Mouse (Mus musculus) E14TG2a.4 (cell line): ENCODE measurements at regions not wholly inside any gene's neighbourhood (a gene's known extent, or its start where the extent isn't known, plus 50 kb on each side); places are given as distances from the start of the nearest gene placed in this dataset.

ENCODE experiments used
- H3K27me3 ChIP-seq: 2 replicates; pipeline ENCODE4 v1.6.1; 2014; ENCODE audit warnings: low read length, control low read depth; ENCODE audit not compliant: insufficient read depth
- H3K36me3 ChIP-seq: 2 replicates; pipeline ENCODE4 v1.6.1; 2014; ENCODE audit warnings: low read length, control low read depth; ENCODE audit not compliant: insufficient read depth
- H3K4me1 ChIP-seq: replicated peaks from 2 replicates; pipeline ENCODE4 v1.6.1; 2014; ENCODE audit warnings: low read depth, low read length, control low read depth
- H3K4me3 ChIP-seq: replicated peaks from 2 replicates; pipeline ENCODE4 v1.5.1; 2014; ENCODE audit warnings: mild to moderate bottlenecking, low read length
- H3K9me3 ChIP-seq: 2 replicates; pipeline ENCODE4 v1.6.1; 2014; ENCODE audit warnings: low read length, control low read depth
- CTCF ChIP-seq: conservative IDR thresholded peaks from 2 replicates; pipeline ENCODE4 v1.5.1; 2014; ENCODE audit warnings: low read length
- NANOG ChIP-seq: IDR thresholded peaks from 2 replicates; pipeline ENCODE4 v1.6.1; 2014; ENCODE audit warnings: borderline replicate concordance, low read length, mixed read lengths
- POU5F1 ChIP-seq: IDR thresholded peaks from 2 replicates; pipeline ENCODE4 v1.6.1; 2014; ENCODE audit warnings: low read length, borderline replicate concordance

GRCm38 (mm10) chr12:70628384-70629365 is 175.8 kb downstream of the Tmx1 start:
- no peak for TF ChIP-seq CTCF
- no peak for TF ChIP-seq NANOG
- no peak for TF ChIP-seq POU5F1
- no peaks in the 10 kb centered on the region for H3K36me3 ChIP-seq
- H3K9me3 ChIP-seq, result no peaks in the 10 kb centered on the region
- peaks cover 10% of the 10 kb centered on the region for H3K4me1 ChIP-seq
- H3K27me3 ChIP-seq, result peaks cover 8% of the 10 kb centered on the region; the same call in 1 of the 2 replicates
- no peak overlapping the region for H3K4me3 ChIP-seq

DNA sequence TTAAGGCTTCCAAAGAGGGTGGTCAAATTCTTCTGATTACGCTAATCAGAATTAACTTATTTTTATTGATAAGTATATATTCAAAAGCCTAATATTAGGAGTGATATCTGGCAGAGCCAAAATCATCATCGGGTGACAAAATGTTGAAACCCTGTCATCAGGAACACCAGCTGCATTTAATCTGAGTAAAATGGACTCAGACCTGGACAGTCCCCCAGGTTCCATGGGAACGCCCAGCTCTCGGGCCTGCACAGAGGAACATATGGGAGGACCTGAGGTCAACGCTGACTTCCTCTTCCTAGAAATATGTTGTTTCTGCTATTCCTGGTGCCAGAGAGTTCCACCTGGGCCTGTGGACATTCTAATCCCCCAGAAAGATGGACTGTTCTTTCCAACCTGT is 176.5 kb downstream of the Tmx1 start:
- no peak for TF ChIP-seq NANOG
- no peak for TF ChIP-seq CTCF
- no peak for TF ChIP-seq POU5F1
- Histone ChIP-seq H3K4me1 (peaks cover 10% of the 10 kb centered on the region), H3K27me3 (peaks cover 8% of the 10 kb centered on the region; the same call in 1 of the 2 replicates), H3K9me3 (no peaks in the 10 kb centered on the region), H3K36me3 (no peaks in the 10 kb centered on the region), H3K4me3 (no peak overlapping the region)

DNA sequence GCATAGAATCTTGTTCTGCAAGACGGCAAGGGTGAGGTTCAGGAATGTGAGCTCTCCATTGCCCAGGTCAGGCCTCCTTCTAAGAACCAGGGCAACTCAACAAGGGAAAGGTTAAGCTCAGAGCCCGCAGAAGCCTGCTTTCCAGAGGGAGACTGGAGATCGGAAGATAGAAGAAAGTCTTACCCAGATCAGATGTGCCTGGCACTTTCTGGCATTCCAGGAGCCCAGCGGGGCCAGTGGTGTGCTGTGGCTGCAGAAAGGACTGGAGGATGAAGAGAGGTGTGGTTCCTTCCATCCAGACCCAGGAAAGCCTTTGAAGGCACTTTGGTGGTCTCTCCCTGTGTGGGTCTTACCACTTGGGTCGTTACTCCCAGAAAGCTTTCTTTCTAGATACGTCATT is 178.4 kb downstream of the Tmx1 start:
- Histone ChIP-seq H3K27me3 (peaks cover 8% of the 10 kb centered on the region; the same call in 1 of the 2 replicates), H3K36me3 (no peaks in the 10 kb centered on the region), H3K4me1 (peaks cover 10% of the 10 kb centered on the region), H3K4me3 (no peak overlapping the region), H3K9me3 (no peaks in the 10 kb centered on the region)
- TF ChIP-seq POU5F1, result no peak
- TF ChIP-seq CTCF, result no peak
- TF ChIP-seq NANOG, result no peak

DNA sequence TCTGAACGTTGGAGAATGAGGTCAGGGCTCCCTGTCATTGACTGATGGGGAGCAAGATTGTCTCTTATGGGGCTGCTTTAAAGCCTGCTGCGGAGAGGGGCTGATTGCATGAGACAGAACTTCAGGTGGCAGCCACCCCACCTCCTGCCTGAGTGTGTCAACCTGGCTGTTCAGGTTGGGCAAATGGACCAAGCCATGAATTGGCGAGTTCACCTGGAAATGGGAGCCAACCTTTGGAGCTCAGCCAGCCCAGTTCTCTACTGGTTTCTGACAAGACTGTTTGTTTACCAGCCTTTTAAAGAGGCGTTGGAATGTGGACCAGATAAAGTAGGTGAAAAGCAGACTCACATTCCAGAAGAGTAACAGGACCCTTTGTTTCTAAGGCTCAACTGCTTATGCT is 180.3 kb downstream of the Tmx1 start:
- H3K4me1 ChIP-seq, result peaks cover under 1% of the 10 kb centered on the region; the same call in 1 of the 2 replicates
- peaks cover 8% of the 10 kb centered on the region; the same call in 1 of the 2 replicates for H3K27me3 ChIP-seq
- no peak overlapping the region for H3K4me3 ChIP-seq
- no peaks in the 10 kb centered on the region for H3K36me3 ChIP-seq
- H3K9me3 ChIP-seq, result no peaks in the 10 kb centered on the region
- TF ChIP-seq NANOG (no peak), CTCF (no peak), POU5F1 (no peak)

DNA sequence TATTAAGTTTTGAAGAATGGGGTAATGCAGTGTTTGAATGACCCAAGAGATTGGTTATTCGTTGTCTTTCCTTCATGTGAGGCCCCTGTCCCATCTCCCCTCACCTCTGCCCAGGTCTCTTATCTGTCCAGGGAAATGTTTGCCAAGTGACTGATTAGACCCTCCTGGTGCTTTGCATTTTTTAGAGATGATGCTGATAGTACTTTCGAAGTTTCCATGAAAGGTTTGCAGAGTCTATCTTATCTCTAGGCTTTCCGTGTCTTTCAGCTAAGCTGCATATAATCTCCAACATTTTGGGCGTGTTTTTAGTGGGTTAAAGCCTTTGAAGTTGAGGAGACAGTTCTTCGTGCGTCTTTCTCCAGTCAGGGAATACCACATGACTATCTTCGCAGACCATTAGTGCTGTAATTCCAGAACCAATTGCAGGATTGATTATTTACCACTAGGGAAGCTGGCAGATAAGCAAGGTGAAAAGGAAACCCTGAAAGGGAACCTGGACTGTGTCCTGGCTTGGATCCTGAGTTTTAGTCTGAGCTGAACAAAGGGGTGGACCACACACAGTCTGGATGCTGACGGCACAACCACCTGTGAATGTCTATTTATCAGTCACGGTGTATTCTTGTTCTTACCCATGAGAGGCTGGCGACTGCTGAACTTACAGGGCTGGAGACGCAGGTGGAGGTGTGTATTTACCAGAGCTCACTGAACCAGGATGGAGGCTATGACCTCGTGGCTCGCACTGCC is 180.9 kb downstream of the Tmx1 start:
- H3K4me1 ChIP-seq, result no peaks in the 10 kb centered on the region
- no peaks in the 10 kb centered on the region for H3K36me3 ChIP-seq
- TF ChIP-seq POU5F1, result no peak
- TF ChIP-seq CTCF, result no peak
- TF ChIP-seq NANOG, result no peak
- no peak overlapping the region for H3K4me3 ChIP-seq
- H3K27me3 ChIP-seq, result peaks cover 8% of the 10 kb centered on the region; the same call in 1 of the 2 replicates
- H3K9me3 ChIP-seq, result no peaks in the 10 kb centered on the region

DNA sequence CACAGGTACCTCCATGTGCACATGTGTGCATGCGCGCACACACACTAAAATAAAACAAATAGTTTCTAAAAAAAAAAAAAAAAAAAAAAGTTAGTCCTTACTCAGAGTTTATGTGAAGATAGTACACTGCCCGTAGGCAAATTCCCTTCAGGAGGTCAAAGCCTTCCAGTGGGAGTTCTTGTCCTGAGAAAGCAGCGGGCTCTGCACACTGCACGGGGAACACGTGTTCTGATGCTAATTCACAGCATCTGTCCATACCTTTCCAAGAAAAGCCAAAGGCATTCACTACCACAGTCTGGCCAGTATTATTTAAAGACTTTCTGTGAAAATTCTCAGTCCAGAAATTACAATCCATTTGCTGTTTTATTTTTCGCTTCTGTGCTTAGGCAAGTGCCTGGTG is 183.1 kb downstream of the Tmx1 start:
- no peak overlapping the region for H3K4me3 ChIP-seq
- no peaks in the 10 kb centered on the region for H3K4me1 ChIP-seq
- no peaks in the 10 kb centered on the region for H3K9me3 ChIP-seq
- H3K27me3 ChIP-seq, result peaks cover 8% of the 10 kb centered on the region; the same call in 1 of the 2 replicates
- no peak for TF ChIP-seq NANOG
- no peak for TF ChIP-seq POU5F1
- no peak for TF ChIP-seq CTCF
- H3K36me3 ChIP-seq, result no peaks in the 10 kb centered on the region

GRCm38 (mm10) chr12:70640186-70640585 is 185.1 kb upstream of the Frmd6 start:
- no peak for TF ChIP-seq NANOG
- TF ChIP-seq POU5F1, result no peak
- TF ChIP-seq CTCF, result no peak
- no peaks in the 10 kb centered on the region for H3K36me3 ChIP-seq
- no peaks in the 10 kb centered on the region for H3K9me3 ChIP-seq
- H3K4me1 ChIP-seq, result no peaks in the 10 kb centered on the region
- no peak overlapping the region for H3K4me3 ChIP-seq
- no peaks in the 10 kb centered on the region for H3K27me3 ChIP-seq

- no peaks in the 10 kb centered on the region for H3K4me1 ChIP-seq
- TF ChIP-seq CTCF (no peak), NANOG (no peak), POU5F1 (no peak)
- H3K4me3 ChIP-seq, result no peak overlapping the region
- no peaks in the 10 kb centered on the region for H3K36me3 ChIP-seq
- no peaks in the 10 kb centered on the region for H3K27me3 ChIP-seq
- no peaks in the 10 kb centered on the region for H3K9me3 ChIP-seq
Observed at GRCm38 (mm10) chr12:70644910-70645309, 180.4 kb upstream of the Frmd6 start.
